Mouse (Mus musculus) adipose tissue, adult 10 weeks (tissue): Measurements from ENCODE around the gene BC030500. TPM values are rescaled to one million over a fixed set of nuclear protein-coding genes. Genes with fewer than 3 reads are reported as not detected.

ENCODE experiments used
- polyA plus RNA-seq: library from polyadenylated mRNA; stranded (reverse); fragments of 350-450 nt; fragmentation: Illumina TruSeq; extraction: RNeasy Lipid Tissue Mini Kit (QIAGEN cat#74804); gene quantifications from one replicate; pipeline ENCODE4 v1.2.3, GENCODE M21; 2014; ENCODE audit warnings: low read depth, low replicate concordance

Gene BC030500
- not detected for polyA plus RNA-seq

DNA sequence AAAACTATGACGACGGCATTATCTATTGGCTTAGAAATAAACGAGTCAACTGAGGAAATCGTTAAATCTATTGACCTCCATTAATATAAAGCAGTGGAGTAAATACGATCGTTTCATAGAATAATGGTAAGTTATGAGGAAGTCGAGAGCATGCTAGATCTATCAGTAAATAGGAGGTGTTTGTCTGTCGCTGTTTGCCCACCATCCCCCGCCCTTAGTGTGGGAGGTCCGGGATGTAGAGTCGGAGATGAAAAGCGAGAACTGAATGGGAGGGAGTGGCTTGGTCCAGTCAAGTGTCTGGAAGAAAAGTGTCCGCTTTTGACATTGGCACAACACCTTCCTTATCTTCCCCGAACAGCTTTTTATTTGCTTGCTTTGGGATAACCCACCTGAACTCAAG, at the start of gene BC030500:
Gene BC030500 (plus strand): TSS at position 79 of the 400 bp plus-strand sequence.

DNA sequence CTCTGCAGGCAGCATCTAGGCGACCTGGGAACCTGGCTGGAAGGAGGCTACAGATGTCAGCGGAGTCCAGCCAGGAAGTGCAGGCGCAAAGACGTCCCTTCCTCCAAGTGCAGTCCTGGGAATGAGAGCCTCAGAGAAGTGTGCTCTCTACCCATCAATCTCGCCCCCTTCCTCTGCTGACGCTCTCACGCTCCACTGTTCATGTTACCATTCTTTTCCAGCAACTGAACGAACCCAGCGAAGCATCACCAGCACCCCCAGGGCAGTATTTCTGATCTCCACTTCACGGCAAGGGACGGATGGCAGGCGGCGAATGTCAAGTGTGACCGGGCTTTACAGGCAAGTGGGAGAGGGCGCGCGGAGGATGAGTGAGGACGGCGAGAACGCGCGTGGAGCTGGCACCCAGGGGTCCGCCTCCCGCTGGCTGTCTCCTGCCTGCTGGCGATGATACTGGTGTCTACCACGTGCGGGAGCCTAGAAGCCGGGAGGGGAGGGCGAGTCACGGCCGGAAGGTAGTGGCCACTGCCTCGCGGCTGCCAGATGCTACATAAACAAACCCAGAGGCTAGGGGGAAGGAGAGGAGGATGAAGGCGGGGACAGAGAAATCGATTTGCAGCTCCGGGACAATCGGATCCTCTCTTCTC, 763 bp downstream of the BC030500 start, which contains the start of gene Galntl6:
Gene Galntl6 (minus strand): TSS at position 445 of the 644 bp plus-strand sequence.

Other genes starting within 250 kb of the BC030500 start
- gene Galntl6, start 885 bp downstream of the BC030500 start, polyA plus RNA-seq = 1.4 TPM